In the genomic region with DNA sequence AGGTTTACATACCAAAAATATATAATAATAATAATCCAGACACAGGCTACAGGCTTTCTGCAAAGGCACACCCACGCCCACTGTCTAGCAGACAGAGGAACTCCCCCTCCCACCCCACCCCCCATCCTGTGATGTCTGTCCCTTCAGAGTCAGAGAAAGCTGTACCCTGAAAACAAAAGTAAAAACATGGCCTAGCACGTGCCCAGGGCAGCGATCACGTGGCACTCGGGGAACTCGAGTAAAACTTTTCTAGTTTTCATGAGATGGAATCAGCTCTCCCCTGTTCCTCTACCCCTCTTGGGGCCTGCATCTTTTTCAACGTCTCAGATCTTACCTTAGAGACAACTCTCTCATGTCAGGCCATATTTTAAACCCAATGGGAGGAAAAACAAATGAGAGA, we compare ENCODE assay signal across 11 mouse cellular contexts.
DNase-seq lines count a peak whose midpoint lies in the region; TF ChIP-seq lines count a peak whose summit lies in the region.
"Had no signal": no experiment of that assay in that cellular context is flagged by ENCODE, and none has a peak within 500 bp of the region (broad histone marks: within the 10 kb centered on the region; RNA-seq: fewer than 3 reads in every experiment).

No protein-coding gene starts in this region.

- DNase-seq in heart, adult 11 months: peak; percentile 94
- DNase-seq in heart, adult 18-20 months: no peak
- DNase-seq in spleen, postnatal 36 days (ENCODE audit: low spot score in 2 of 2): peak; percentile 58 to 62
- no peak for DNase-seq in spleen, adult 12 weeks (ENCODE audit: low spot score)
- peak; percentile 60 to 63 for DNase-seq in kidney, postnatal 36 days
- DNase-seq in midbrain, embryonic 10.5 days (ENCODE audit: low spot score): no peak
- DNase-seq in embryo, embryonic 9.5 days (ENCODE audit: extremely low spot score): no peak
- DNase-seq in layer of hippocampus, adult 2 months (ENCODE audit: low spot score in 2 of 2): no peak
- DNase-seq: layer of hippocampus, adult 9-11 months had no signal

- H3K4me1 ChIP-seq in midbrain, embryonic 10.5 days: peaks cover 59% of the 10 kb centered on the region

- H3K4me3 ChIP-seq in midbrain, embryonic 10.5 days: no peak overlapping the region
- H3K4me3 ChIP-seq in layer of hippocampus, adult 2 months: no peak overlapping the region
- H3K4me3 ChIP-seq: forebrain, embryonic 13.5 days; hindbrain, embryonic 12.5 days had no signal

- WGBS in midbrain, embryonic 10.5 days: 83% methylated on average over 7 of the region's 7 CpGs

- H3K36me3 ChIP-seq in midbrain, embryonic 10.5 days: peaks cover 7% of the 10 kb centered on the region

- no peak for TF ChIP-seq CTCF in layer of hippocampus, adult 2 months (conservative IDR thresholded peaks at IDR 0.05)

- no peaks in the 10 kb centered on the region for H3K9me3 ChIP-seq in midbrain, embryonic 10.5 days (replicated peaks)
- H3K9me3 ChIP-seq: forebrain, embryonic 13.5 days; hindbrain, embryonic 12.5 days had no signal

- no peaks in the 10 kb centered on the region; the same call in 1 of the 2 replicates for H3K27me3 ChIP-seq in midbrain, embryonic 10.5 days (ENCODE audit: low read depth, poor library complexity, severe bottlenecking)
- H3K27me3 ChIP-seq: hindbrain, embryonic 12.5 days had no signal

- no peak overlapping the region for H3K27ac ChIP-seq in midbrain, embryonic 10.5 days (replicated peaks)
- H3K27ac ChIP-seq in layer of hippocampus, adult 2 months: no peak overlapping the region
- H3K27ac ChIP-seq: forebrain, embryonic 13.5 days; hindbrain, embryonic 12.5 days had no signal

Comparison
In these comparisons a context has a peak if more than half of its experiments do, and no peak if none do; other contexts are left out.
1. DNase-seq: peak in heart, adult 11 months (single experiment), spleen, postnatal 36 days (2 of 2) and kidney, postnatal 36 days (2 of 2); none in heart, adult 18-20 months (0 of 2), spleen, adult 12 weeks (single experiment), midbrain, embryonic 10.5 days (single experiment), embryo, embryonic 9.5 days (single experiment) and layer of hippocampus, adult 2 months (0 of 2).